15 mouse cellular contexts compared by ENCODE assay signal in genomic region chr9:110947900-110948299, GRCm38 (mm10). TPM values are rescaled to one million over a fixed set of nuclear protein-coding genes. Genes with fewer than 3 reads are reported as not detected.
"Had no signal": no experiment of that assay in that cellular context is flagged by ENCODE, and none has a peak within 500 bp of the region (broad histone marks: within the 10 kb centered on the region; RNA-seq: fewer than 3 reads in every experiment).

No protein-coding gene starts in this region.

- H3K27ac ChIP-seq: kidney, embryonic 15.5 days; limb, embryonic 15.5 days; liver, embryonic 14.5 days; neural tube, embryonic 12.5 days had no signal

- H3K4me3 ChIP-seq: kidney, embryonic 15.5 days; limb, embryonic 15.5 days; neural tube, embryonic 12.5 days had no signal

- H3K9ac ChIP-seq: kidney, embryonic 15.5 days; limb, embryonic 15.5 days; liver, embryonic 14.5 days; neural tube, embryonic 12.5 days had no signal

- DNase-seq: kidney, adult 2 months; kidney, postnatal 25 days; layer of hippocampus, postnatal 36 days; lung, adult 2 months; lung, postnatal 36 days; midbrain, embryonic 14.5 days; spleen, adult 18-20 months; thymus, postnatal 4 days had no signal

- H3K4me2 ChIP-seq: limb, embryonic 15.5 days had no signal

- ATAC-seq: lung, postnatal 0 days had no signal

- H3K9me3 ChIP-seq: kidney, embryonic 15.5 days; limb, embryonic 15.5 days; neural tube, embryonic 12.5 days had no signal

- H3K36me3 ChIP-seq: kidney, embryonic 15.5 days; limb, embryonic 15.5 days; neural tube, embryonic 12.5 days had no signal

RNA-seq across cellular contexts. Expression of gene Tdgf1, which starts 1.9 kb away (rescaled TPM):
- polyA plus RNA-seq: kidney, adult 2 months; kidney, embryonic 15.5 days; limb, embryonic 11.5 days; liver, embryonic 14.5 days; midbrain, embryonic 14.5 days; neural tube, embryonic 12.5 days; stomach, embryonic 14.5 days had no signal

RNA-seq across cellular contexts. Expression of gene Lrrc2, which starts 3.4 kb away (rescaled TPM):
- polyA plus RNA-seq: stomach, embryonic 14.5 days had no signal

RNA-seq across cellular contexts. Expression of gene Fam240a, which starts 31.2 kb away (rescaled TPM):
- polyA plus RNA-seq: kidney, adult 2 months; kidney, embryonic 15.5 days; limb, embryonic 11.5 days; limb, embryonic 15.5 days; liver, embryonic 14.5 days; lung, adult 2 months; lung, postnatal 0 days; midbrain, embryonic 14.5 days; neural tube, embryonic 12.5 days; stomach, embryonic 14.5 days had no signal

RNA-seq across cellular contexts. Expression of gene Rtp3, which starts 42.5 kb away (rescaled TPM):
- polyA plus RNA-seq: limb, embryonic 11.5 days; limb, embryonic 15.5 days; midbrain, embryonic 14.5 days; neural tube, embryonic 12.5 days; stomach, embryonic 14.5 days had no signal
